Mouse (Mus musculus) cerebellum, adult 2 months (tissue): ENCODE data around the gene Tuba1c. TPM values are rescaled to one million over a fixed set of nuclear protein-coding genes. Genes with fewer than 3 reads are reported as not detected.

Experiments
- DNase-seq, 2 experiments: peaks; one replicate each; pipeline ENCODE4 v3.0.0; 2021
- H3K27ac ChIP-seq: fragments of 200-500 bp; 2 replicates; pipeline ENCODE4 v1.5.1; 2012; ENCODE audit warnings: low read length, control low read depth, inconsistent platforms; ENCODE audit not compliant: insufficient read depth
- H3K27me3 ChIP-seq: fragments of 200-500 bp; 2 replicates; pipeline ENCODE4 v1.6.1; 2012; ENCODE audit warnings: inconsistent platforms, mild to moderate bottlenecking, low read length, moderate library complexity; ENCODE audit not compliant: control insufficient read depth, insufficient read depth
- H3K4me1 ChIP-seq: fragments of 200-500 bp; 2 replicates; pipeline ENCODE4 v1.6.1; 2011; ENCODE audit warnings: low read length; ENCODE audit not compliant: control insufficient read depth, insufficient read depth
- H3K4me3 ChIP-seq: fragments of 200-500 bp; replicated peaks from 2 replicates; pipeline ENCODE3; 2011; ENCODE audit warnings: mild to moderate bottlenecking, low read depth, low read length, control low read depth; ENCODE audit not compliant: insufficient read depth
- CTCF ChIP-seq: fragments of 200-500 bp; IDR thresholded peaks from 2 replicates; pipeline ENCODE4 v1.5.1; 2011; ENCODE audit warnings: low read depth, mild to moderate bottlenecking, control low read depth, low read length, moderate library complexity, borderline replicate concordance; ENCODE audit not compliant: insufficient read depth
- POLR2A ChIP-seq: fragments of 200-500 bp; IDR thresholded peaks from 2 replicates; pipeline ENCODE4 v1.6.1; 2011; ENCODE audit warnings: low read length, control low read depth, borderline replicate concordance; ENCODE audit not compliant: insufficient read depth
- whole genome bisulfite sequencing: fragments of 180-500 bp; shearing (Covaris S2); methylation state at CpG from one replicate; pipeline ENCODE4 v1.1.7; 2018; 5-methylcytosine and 5-hydroxymethylcytosine counted together
- polyA plus RNA-seq: library from polyadenylated mRNA; depleted of rRNA; stranded (reverse); fragments of >200 nt; gene quantifications from 2 replicates; pipeline ENCODE4 v1.2.3, GENCODE M21; 2012; rRNA removed

Tuba1c gene
- polyA plus RNA-seq, 1 experiment = 6.4 TPM

GRCm38 (mm10) chr15:99082322-99082721 lies 52.6 kb downstream of the Tuba1c start:
- TF ChIP-seq POLR2A (no peak), CTCF (no peak)
- Histone ChIP-seq H3K27me3 (no peaks in the 10 kb centered on the region; the same call in 1 of the 2 replicates), H3K27ac (no peak overlapping the region), H3K4me1 (no peaks in the 10 kb centered on the region), H3K4me3 (no peak overlapping the region)
- 92% methylated on average over 12 of the region's 12 CpGs for WGBS
- no peak for DNase-seq

GRCm38 (mm10) chr15:99082840-99083239 lies 53.1 kb downstream of the Tuba1c start:
- no peak overlapping the region for H3K27ac ChIP-seq
- TF ChIP-seq POLR2A = no peak
- no peak for TF ChIP-seq CTCF
- H3K4me3 ChIP-seq = no peak overlapping the region
- DNase-seq = no peak
- no peaks in the 10 kb centered on the region; the same call in 1 of the 2 replicates for H3K27me3 ChIP-seq
- 87% methylated on average over 16 of the region's 16 CpGs for WGBS
- no peaks in the 10 kb centered on the region for H3K4me1 ChIP-seq

- Histone ChIP-seq H3K27me3 (no peaks in the 10 kb centered on the region; the same call in 1 of the 2 replicates), H3K4me3 (no peak overlapping the region), H3K4me1 (no peaks in the 10 kb centered on the region), H3K27ac (no peak overlapping the region)
- WGBS = 65% methylated on average over 9 of the region's 9 CpGs
- peak; percentile 19 to 28 for DNase-seq
- peak; percentile 65; the same call in 1 of the 2 replicates for TF ChIP-seq CTCF
- TF ChIP-seq POLR2A = no peak
These were observed 53.6 kb downstream of the Tuba1c start for GRCm38 (mm10) chr15:99083258-99083657.

- Histone ChIP-seq H3K4me3 (no peak overlapping the region), H3K27me3 (peaks cover under 1% of the 10 kb centered on the region; the same call in 1 of the 2 replicates), H3K4me1 (no peaks in the 10 kb centered on the region), H3K27ac (no peak overlapping the region)
- no peak for TF ChIP-seq POLR2A
- no peak for TF ChIP-seq CTCF
- no peak for DNase-seq
- WGBS = 29% methylated on average over 11 of the region's 11 CpGs
These were observed 54.3 kb downstream of the Tuba1c start for GRCm38 (mm10) chr15:99083867-99084557.

GRCm38 (mm10) chr15:99084618-99085017 lies 54.9 kb downstream of the Tuba1c start:
- Histone ChIP-seq H3K27ac (no peak overlapping the region), H3K4me3 (no peak overlapping the region), H3K4me1 (no peaks in the 10 kb centered on the region), H3K27me3 (peaks cover 3% of the 10 kb centered on the region; the same call in 1 of the 2 replicates)
- DNase-seq = no peak
- 32% methylated on average over 19 of the region's 19 CpGs for WGBS
- TF ChIP-seq CTCF (no peak), POLR2A (no peak)

GRCm38 (mm10) chr15:99085997-99086396 lies 56.3 kb downstream of the Tuba1c start:
- WGBS = 81% methylated on average over 4 of the region's 4 CpGs
- no peaks in the 10 kb centered on the region for H3K4me1 ChIP-seq
- no peak for DNase-seq
- TF ChIP-seq CTCF = no peak
- no peak for TF ChIP-seq POLR2A
- H3K27ac ChIP-seq = no peak overlapping the region
- H3K4me3 ChIP-seq = no peak overlapping the region
- peaks cover 3% of the 10 kb centered on the region; the same call in 1 of the 2 replicates for H3K27me3 ChIP-seq

- peaks cover 3% of the 10 kb centered on the region; the same call in 1 of the 2 replicates for H3K27me3 ChIP-seq
- no peak within 1 kb of the TSS for H3K27ac ChIP-seq
- TF ChIP-seq POLR2A (no peak), CTCF (no peak)
- H3K4me1 ChIP-seq = no peaks in the 10 kb centered on the region
- no peak within 1 kb of the TSS for H3K4me3 ChIP-seq
- WGBS = 8% methylated on average over 60 of the region's 60 CpGs
- DNase-seq = no peak
These were observed 57.8 kb downstream of the Tuba1c start, which contains the start of gene C1ql4 for GRCm38 (mm10) chr15:99087253-99088075. Gene C1ql4, minus strand, starts transcription at chr15:99087817.

Other genes with a start within 250 kb of the Tuba1c start
- not detected in 2 replicates for gene Wnt1, start 240.0 kb upstream of the Tuba1c start, polyA plus RNA-seq
- 1.0 and 1.3 TPM in 2 replicates for gene Ddn, start 220.4 kb upstream of the Tuba1c start, polyA plus RNA-seq
- gene Prkag1, start 198.4 kb upstream of the Tuba1c start, polyA plus RNA-seq = 90.3 and 93.6 TPM in 2 replicates
- gene Kmt2d, start 158.7 kb upstream of the Tuba1c start, polyA plus RNA-seq = 49.9 and 52.6 TPM in 2 replicates
- 18.7 and 19.8 TPM in 2 replicates for gene Rhebl1, start 135.4 kb upstream of the Tuba1c start, polyA plus RNA-seq
- 0.07 and 0.10 TPM in 2 replicates for gene Dhh, start 131.4 kb upstream of the Tuba1c start, polyA plus RNA-seq
- 37.5 and 39.7 TPM in 2 replicates for gene Lmbr1l, start 111.7 kb upstream of the Tuba1c start, polyA plus RNA-seq
- gene Tuba1b, start 95.3 kb upstream of the Tuba1c start, polyA plus RNA-seq = 1,352 and 1,359 TPM in 2 replicates
- 0.75 and 2.6 TPM in 2 replicates for gene Gm49450, start 76.3 kb upstream of the Tuba1c start, polyA plus RNA-seq
- 1,294 and 1,344 TPM in 2 replicates for gene Tuba1a, start 76.2 kb upstream of the Tuba1c start, polyA plus RNA-seq
- gene Prph, start 25.3 kb downstream of the Tuba1c start, polyA plus RNA-seq = 25.7 and 37.7 TPM in 2 replicates
- gene Troap, start 44.7 kb downstream of the Tuba1c start, polyA plus RNA-seq = 0.07 and 0.22 TPM in 2 replicates
- gene C1ql4, start 57.9 kb downstream of the Tuba1c start, polyA plus RNA-seq = 1.3 and 1.6 TPM in 2 replicates
- gene Dnajc22, start 63.3 kb downstream of the Tuba1c start, polyA plus RNA-seq = 0.13 TPM in 1 of 2 replicates, not detected in the other
- gene Spats2, start 96.0 kb downstream of the Tuba1c start, polyA plus RNA-seq = 26.7 and 26.9 TPM in 2 replicates
- gene Kcnh3, start 195.0 kb downstream of the Tuba1c start, polyA plus RNA-seq = 5.0 and 7.0 TPM in 2 replicates
- 84.9 and 94.4 TPM in 2 replicates for gene Mcrs1, start 222.1 kb downstream of the Tuba1c start, polyA plus RNA-seq